Mouse (Mus musculus) heart, adult 11 months (tissue): Measurements from ENCODE around the gene Lmo2.

Experiments
- DNase-seq: peaks from one replicate; pipeline ENCODE4 v3.0.0; 2022

Gene Lmo2

DNA sequence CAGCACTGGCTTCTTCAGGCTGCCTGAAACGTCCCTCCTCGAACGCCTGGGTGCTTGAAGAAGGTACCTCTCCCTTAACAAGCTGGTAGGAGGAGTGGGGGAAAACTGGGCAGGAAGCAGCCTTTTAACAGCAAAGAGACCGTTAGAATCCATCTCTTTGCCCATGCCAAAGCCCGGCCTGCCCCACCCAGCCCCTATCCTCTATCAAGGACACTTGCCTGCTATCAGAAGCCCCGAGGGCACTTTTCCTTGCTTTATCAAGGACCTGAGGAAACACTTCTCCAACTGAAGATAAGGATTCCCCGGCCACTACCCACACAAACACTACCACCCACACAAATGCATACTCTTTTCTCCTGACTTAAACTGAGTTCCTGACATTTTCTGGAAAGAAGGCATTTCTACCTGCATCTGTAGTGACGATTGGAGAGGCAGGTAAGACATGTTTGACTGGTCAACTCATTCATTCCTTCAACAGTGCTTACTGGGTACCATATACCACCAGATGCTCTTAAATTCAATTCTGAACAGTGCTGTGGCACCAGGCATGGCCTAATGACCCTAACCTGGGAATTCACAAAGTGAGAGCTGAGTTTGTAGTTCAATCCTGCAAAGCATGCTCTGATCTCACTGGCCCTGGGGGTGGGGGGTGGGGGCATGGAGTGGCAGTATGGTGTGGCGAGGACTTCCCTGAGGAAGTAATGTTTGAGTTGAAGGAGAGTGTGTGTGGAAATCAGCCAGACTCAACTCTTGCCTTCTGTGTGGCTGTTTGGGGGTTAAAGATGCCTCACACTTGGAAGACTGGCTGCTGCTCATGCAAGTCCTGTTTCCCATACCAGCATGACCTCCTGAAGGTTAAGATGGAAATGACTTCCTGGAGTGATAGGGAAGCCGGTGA lies at the start of gene Lmo2:
Lmo2 (plus strand) TSS at position 338 of the 898 bp plus-strand sequence.
- no peak for DNase-seq

DNA sequence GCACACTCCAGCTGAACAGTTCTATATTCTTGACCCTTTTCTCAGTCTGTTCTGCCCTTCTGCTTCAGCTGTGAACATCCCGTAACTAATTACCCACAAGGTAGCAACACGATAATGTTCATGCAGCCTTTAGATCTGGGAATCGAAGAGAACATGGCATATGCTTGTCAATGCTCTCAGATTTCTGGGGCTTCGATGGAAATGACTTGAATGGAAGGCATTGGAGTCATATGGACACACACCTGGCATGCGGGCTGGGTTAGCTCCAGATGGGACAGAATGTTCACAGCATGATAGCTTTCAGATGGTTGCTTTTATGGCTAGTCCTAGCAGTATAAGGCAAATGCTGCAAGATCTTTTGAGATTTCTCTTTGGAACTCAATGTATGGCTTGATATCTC lies 47.2 kb upstream of the Lmo2 start:
- DNase-seq = no peak

DNA sequence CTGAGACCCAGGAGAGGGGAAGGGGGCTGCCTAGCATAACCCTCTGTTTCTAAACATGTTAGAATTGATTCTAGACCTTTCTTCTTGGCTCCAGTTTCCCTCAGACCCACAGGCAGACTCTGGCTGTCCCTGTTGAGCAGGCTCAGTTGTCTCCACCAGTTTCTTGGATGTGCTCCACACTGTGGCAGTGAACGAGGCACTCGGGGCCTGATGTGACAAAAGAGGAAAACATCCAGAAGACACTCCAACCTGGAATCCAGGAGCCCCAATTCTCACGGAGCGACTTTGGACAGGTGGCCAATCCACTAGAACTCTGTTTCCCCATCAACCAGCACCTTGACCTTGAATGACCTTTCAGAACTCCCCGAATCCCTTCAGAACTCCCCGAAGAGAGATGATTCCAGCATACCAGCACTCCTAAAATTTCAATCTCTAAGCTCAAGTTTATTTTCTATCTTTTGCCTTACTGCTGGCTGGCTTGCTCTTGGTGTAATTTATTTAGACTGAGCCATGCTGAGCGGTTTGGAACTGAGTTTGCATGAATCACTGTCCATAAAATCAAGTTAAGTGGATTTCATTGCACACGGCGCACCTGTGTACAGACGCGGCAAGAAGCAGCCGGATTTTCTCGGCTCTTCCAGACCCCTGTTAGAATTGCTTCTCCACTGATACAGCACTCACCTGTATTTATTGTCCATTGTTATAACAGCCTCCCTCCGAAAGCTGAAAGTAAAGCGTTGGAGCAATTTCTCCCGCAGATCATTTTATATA lies 45.1 kb upstream of the Lmo2 start:
- peak; percentile 88 for DNase-seq

DNA sequence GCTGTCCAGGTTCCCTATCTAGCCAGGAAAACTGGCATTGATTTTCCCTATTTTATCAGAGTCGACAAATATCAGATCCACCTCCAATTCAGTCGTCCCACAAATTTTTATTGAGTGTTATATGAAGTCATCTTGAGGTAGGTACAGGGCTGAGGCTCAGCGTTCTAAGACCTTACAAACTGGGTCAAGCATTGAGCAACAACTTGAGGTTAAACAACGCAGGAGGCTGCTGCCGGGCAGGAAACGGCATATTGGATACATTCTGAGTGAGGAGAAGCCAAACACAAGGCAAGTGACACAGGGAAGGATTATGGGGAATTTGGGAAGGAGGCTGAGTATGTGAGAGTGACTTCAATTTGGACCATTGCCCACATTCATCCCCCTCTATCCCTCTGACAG lies 44.5 kb upstream of the Lmo2 start:
- DNase-seq = peak; percentile 81

DNA sequence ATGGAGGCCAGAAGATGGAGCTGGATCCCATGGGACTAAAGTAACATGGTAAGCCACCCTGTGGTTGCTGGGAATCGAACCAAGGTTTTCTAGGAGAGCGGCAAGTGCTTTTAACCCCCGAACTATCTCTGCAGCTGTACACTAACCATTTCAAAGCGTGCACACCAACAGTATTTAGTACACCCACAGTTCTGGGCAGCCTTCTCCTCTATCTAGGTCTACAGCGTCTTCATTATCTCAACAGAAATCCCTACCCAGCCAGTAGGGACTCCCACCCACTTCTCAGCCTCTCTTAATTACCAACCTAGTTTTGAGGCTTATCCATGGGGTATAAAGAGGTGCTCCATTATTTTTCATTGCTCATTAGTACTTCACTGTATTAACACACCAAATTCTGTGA lies 41.7 kb upstream of the Lmo2 start:
- DNase-seq = no peak

DNA sequence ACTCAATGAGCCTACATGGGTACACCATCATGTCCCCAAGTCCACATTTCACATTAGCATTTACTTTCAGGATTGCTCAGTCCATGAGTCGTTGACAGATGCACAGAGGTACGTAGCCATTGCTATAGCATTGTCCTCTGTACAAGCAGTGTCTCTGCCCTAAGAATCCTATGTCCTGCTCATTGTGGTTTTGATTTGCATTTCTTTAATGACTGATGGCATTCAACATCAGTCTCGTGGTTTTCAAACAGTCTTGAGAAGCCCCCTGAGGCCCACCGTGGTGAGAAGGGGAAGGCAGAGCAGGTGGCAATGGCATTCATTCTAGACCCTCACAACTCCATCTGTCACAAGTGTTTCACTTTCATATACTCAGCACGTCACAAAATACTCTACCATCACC lies 40.4 kb upstream of the Lmo2 start:
- DNase-seq = no peak

DNA sequence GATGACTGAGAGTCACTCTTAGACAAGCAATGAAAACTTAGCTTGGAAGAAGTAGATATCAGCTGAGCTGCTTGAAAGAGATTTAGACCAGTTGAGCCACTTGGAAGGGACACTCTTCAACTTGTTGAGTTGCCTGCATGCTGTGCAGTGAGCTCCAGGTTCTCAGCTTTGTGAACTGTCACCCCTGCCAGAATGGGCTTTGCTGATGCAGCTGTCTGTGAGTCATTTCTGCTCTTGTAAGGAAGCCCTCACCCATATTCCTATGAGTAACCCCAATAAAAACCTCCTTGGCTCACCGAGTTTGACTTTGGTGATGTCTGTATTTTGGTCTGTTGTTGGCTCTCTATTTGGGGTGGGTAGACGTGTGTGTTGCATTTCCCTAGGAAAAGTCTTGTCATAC lies 39.4 kb upstream of the Lmo2 start:
- DNase-seq = no peak

DNA sequence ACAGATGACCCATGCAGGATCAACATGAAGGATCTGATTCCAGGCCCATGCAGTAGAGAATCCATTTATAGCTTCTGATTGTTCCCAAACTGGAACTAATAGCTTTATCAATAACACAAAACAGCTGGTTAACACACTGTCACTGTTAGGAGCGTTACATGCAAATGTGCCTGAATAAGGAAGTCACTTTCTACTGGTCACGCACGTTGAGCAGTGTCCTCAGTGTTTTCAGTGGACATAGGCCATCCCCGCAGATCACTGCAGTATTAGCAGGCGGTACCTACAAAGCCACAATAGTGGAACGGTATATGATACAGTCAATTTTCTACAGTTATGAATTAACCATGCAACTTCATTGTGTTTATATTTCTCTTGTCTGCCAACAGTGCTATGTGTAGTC lies 38.3 kb upstream of the Lmo2 start:
- no peak for DNase-seq

DNA sequence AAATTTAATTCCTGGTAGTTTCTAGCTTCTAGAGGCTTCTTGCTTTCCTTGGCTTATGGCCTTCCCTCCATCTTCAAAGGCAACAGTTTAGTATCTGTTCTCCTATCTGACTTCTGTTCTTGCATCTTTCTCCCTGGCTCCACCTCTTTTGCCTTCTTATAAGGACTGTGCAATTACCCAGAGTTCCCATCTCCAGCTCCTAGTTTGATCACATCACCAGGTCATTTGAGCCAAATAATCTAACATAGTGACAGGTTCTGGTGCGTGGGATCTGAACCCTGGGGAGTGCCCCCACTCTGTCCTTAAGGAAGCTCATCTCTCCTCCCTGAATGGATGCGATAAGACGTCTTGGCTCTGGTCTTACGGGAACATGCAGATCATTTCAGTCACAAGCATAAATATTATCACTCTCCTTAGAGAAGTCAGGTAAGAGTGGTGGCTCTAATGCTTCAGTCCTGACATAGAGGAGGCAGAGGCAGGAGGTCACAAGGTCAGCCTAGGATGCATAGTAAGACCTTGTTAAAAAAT lies 31.1 kb upstream of the Lmo2 start:
- DNase-seq = no peak

DNA sequence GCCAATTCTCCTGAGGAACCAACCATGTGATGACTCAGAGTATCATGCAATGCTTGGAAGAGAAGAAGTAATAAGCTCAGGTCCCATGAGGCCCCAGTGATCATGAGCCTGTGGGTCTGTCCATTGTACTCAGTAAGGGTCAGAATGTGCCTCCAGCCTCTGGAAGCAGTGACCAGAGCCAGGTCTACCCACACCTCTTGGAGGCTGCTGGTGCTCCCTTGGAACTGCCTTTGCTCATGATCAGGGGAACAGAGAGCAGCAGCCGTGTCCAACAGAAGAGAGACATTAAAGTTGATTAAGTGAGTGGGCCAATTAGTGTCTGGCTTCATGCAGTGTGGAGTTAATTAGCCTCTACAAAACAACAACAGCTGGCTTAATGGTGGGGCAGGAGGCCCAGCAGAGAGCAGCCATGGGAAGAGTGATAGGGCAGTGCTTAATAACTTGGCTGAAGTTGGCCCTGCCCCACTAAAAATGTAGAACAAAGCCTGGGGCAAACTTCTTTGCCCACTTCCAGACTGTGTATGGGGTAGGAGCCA lies 30.1 kb upstream of the Lmo2 start:
- peak; percentile 99 for DNase-seq

DNA sequence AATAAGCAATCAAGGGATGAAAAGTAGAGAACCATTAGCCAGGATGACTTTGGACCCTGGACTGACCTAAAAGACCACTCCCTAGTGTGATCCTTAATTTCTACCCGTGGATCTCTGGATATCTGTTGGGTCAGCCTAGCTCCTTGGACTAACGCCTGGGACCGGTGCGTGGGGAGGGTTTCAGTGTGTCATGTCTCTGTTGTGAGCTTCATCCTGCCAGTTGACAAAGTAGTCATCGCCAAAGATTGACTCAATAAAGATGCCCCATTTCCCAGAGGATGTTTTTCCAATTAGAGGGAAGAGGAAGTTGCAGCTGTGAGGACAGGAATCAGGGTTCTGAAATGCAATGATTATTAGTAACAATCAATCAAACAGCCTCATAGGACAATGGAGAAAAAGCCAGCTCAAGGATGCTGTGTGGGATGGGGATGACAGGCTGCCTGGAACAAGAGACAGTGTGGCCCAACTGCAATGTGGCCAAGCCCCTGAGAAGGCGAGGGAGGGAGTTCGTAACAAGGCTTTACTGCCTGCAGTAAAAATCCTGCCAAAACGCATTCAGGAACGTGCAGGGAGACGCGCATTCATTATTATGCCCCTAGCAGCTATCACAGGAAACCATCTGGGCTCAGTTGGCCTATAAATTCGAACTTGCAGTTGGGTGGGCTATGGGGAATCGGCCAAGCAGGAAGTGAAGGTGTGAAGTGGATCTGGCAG lies 27.3 kb upstream of the Lmo2 start:
- peak; percentile 95 for DNase-seq

DNA sequence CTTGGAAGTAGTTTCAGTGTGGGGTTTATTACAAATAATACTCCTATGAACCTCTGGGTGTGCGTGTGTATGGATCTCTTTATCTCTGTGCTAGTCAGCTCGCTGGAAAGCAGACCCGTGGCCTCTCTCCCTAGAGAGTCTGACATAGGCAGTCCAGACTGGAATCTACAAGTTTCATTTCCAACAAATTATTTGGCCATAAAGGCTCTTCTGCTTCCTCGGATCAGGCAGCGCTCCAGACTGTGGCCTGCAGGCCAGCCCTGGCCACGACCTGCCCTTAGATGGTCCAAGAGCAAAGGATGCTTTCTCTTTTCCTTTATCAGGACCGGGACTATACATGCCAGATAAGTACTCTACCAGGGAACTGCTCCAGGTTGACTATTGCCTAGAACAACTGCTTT lies 26.3 kb upstream of the Lmo2 start:
- DNase-seq = peak; percentile 96

DNA sequence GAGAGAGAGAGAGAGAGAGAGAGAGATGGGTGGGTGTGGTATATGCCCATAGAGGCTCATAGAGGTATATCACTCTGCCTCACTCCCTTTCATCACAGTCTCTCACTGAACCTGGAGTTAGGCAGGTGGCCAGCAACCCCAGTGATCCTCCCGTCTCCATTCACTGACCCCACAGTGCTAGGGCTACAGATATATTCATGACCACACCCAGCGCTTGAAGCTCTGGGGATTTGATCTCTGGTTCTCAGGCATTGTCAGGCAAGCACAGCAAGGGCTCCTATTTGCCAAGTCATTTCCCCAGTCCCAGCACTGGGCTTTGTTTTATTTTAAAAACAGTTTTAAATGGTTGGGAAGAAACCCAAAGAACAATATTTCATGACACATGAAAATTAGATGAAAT lies 25.8 kb upstream of the Lmo2 start:
- peak; percentile 97 for DNase-seq

DNA sequence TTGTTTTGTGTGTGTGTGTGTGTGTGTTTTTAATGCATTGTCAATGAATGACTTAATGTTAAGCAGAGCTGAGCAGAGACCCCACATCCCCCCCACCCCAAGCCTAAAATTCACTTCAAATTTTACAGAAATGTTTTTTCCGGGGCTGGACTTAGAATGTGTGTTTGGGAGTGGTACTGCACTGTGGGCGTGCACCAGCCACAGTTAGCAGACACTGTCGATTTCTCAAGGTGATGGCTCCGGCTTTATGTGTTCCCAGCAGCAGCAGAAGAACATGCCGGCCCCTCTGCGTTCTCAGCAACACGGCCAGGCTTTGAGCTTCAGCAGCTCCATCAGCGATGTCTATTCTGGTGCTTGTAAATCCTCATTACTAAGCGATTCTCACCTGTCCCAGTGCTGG lies 25.3 kb upstream of the Lmo2 start:
- DNase-seq = no peak

DNA sequence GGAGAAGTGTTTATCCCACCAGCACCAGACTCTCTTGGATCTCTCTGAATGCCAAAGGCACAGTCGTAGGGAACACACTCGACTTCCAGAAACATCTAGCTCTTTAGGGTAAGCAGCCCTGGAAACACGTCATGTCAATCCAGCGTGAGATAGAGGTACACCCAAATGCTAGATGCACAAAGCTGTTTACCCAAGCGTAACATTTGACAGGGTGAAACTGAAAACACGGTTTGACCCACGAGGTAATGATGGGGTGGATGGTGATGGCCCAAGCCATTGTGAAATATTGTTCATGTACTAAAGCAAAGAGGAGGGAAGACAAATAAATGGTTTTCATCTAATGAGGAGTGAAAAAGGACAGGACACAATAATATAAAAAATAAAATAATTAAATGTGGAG lies 23.5 kb upstream of the Lmo2 start:
- no peak for DNase-seq

DNA sequence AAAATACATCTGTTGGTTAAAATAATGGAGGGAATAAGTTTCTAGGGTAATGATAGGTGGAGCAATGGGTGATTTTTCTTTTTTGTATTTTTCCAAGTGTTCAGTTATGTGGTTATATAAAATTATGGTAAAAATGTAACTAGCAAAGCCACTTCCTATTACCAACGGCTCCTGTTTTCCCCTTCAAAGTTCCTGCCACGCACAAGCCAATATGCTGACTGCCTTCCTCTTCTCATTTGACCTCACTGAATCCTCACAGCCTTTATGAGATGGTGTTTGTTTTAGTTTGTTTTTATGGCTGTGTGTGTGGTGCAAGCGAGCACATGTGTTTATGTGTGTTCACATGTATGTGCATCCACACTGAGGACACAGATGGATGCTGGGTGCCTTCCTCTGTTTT lies 23.1 kb upstream of the Lmo2 start:
- no peak for DNase-seq

DNA sequence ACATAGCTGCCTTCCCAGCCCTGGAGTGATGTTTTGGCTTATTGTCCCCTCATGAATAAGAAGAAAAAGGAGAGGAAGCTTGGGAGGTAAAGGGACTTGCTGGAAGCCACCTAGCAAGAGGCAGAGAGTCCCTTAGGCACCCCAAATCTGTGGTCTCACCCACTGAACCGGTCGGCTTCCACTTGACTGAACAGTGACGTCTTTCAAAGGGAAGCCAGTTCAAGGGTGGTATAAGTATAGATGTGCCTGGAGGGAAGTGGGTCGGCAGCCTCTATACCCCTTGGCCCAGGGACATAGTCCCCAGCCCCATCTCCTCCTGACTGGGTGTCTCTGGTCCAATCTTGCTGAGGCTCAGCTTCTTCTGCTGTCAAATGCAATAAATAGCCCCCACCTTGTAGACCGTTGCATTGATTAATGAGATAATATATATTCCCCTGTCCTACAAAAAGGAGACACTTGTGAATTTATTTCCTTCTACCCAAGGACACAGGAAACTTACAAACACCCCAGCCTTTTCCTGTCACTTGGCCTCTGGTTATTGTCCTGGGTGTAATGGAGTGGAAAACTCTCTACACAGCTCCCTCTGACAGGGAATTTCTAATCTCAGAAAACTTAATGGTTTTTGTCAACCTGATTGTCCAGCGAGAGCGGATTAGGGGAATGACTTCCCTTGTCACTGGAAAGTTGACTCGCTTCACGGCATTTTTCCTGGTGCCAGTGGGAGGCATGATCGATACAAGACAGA lies 21.9 kb upstream of the Lmo2 start:
- no peak for DNase-seq

DNA sequence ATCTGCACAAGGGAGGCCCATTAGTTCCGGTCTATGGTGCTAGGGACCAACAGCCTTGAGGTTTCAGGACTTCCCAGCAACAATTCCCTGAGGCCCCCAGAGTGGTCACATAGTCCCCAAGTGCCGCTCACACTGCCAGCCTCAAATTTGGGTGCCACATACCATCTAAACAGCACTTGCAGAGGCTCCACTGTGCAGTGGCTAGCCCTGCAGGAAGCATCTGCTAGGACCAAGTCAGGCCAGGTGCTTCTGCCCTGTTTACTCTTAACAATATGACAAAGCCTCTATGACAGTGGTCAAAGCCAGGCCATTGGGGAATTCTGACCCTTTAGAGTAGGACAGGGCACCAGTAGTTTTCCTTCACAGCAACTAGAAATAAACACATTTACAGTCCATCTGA lies 21.1 kb upstream of the Lmo2 start:
- no peak for DNase-seq

DNA sequence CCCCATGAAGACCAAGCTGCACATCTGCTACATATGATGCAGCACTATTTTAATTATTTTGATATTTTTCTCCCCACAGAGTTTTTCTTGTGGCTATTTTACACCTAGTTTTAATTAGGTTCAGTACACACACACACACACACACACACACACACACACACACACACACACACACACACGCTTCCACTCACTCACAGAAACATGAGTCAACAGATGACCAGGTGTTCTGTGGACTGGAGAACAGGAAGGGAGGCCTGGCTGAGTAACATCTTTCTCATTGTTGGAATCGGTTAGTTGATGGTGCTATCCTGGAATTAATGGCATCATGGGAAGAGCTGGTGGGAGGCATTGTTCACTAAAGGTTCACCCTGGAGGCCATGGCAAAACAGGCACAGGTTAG lies 20.1 kb upstream of the Lmo2 start:
- DNase-seq = no peak

DNA sequence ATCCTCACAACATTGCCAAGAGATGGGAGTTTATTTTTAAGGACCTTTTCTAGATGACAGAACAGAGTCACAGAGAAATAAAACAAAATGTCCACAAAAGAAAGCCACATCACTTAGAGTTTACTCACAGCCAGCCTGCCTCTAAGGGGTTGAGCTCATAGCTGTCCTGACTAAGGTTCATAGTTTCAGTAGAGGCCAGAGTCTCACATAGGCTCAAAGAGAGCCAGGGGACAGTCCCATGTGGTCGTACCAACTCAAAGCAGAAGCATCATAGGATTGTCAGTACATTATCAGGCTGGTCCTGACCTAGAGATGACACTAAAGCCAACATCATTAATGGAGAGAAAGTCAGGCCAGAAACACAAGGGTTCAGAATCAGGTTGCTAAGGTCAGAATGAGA lies 19.2 kb upstream of the Lmo2 start:
- no peak for DNase-seq

DNA sequence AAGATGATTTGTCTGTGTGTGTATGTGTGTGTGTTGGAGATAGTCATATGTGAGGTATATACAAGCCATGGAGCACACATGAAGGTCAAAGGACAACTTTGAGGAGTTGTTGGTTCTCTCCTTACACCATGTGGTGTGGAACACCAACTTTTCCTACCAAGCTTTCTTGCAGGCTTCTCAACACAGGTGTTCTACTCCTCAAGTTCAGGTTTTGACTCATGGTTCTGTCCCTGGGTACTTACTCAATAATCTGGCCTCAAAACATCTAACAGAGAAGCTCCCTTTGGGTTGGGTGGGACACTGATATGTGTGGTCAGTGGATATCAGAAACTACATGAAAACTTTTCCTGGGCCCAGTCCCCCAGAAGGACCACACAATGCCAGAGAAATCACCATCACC lies 18.8 kb upstream of the Lmo2 start:
- no peak for DNase-seq

DNA sequence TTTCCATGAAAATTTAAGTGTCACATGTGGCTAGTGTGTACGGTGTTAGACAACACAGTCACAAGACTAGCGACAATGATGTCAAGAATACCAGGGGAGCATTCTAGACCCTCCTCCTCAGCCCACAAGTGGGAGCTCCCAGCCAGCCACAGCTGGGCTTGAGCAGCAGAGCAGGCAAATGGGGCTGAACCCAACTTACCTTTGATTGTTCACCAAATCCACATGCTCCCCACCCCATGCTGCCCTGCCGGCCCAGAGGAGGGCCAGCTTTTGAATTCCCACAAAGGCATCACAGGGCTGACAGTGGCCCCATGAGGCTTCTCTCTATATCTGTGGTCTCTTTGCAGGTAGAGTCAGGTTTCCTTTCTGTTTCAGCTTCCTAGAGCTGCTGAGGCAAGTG lies 16.7 kb upstream of the Lmo2 start:
- DNase-seq = no peak
